Mouse (Mus musculus) MEL (cell line): Measurements from ENCODE around the gene Zfp568. TPM values are rescaled to one million over a fixed set of nuclear protein-coding genes. Genes with fewer than 3 reads are reported as not detected.

Source experiments
- DNase-seq: peaks from one replicate; pipeline ENCODE4 v3.0.0; 2011; ENCODE audit warnings: low read depth, low spot score
- H3K27ac ChIP-seq: 2 replicates; pipeline ENCODE4 v1.5.1; 2012; ENCODE audit warnings: low read depth, mild to moderate bottlenecking, control low read depth, low read length, moderate library complexity; ENCODE audit not compliant: control insufficient read depth
- H3K27me3 ChIP-seq, 2 experiments: fragments of 150-350 bp in 1 of 2; sonication (generic) in 1 of 2; 2 replicates each; pipeline ENCODE4 v1.6.1; 2012; ENCODE audit warnings: low read length in 2 of 2, mild to moderate bottlenecking in 2 of 2, improper control_type of control experiment in 1 of 2, moderate library complexity in 1 of 2; ENCODE audit not compliant: insufficient read depth in 2 of 2, control insufficient read depth in 1 of 2
- H3K36me3 ChIP-seq, 2 experiments: 2 replicates each; pipeline ENCODE4 v1.6.1; 2012 to 2014; ENCODE audit warnings: low read length in 2 of 2, improper control_type of control experiment in 1 of 2, inconsistent platforms in 1 of 2, mild to moderate bottlenecking in 1 of 2; ENCODE audit not compliant: insufficient read depth in 2 of 2, control insufficient read depth in 1 of 2
- H3K4me1 ChIP-seq, 2 experiments: fragments of 150-350 bp in 1 of 2; sonication (generic) in 1 of 2; 2 replicates each; pipeline ENCODE4 v1.6.1; 2012; ENCODE audit warnings: low read length in 2 of 2, improper control_type of control experiment in 1 of 2, mild to moderate bottlenecking in 1 of 2; ENCODE audit not compliant: insufficient read depth in 2 of 2, control insufficient read depth in 1 of 2
- H3K4me3 ChIP-seq, 2 experiments: fragments of 150-350 bp in 1 of 2; sonication (generic) in 1 of 2; 2 replicates each; pipeline ENCODE4 v1.5.1; 2012; ENCODE audit warnings: low read depth in 2 of 2, low read length in 2 of 2, mild to moderate bottlenecking in 2 of 2, moderate library complexity in 2 of 2, control low read depth in 1 of 2, improper control_type of control experiment in 1 of 2; ENCODE audit not compliant: control insufficient read depth in 1 of 2, insufficient read depth in 1 of 2
- H3K79me2 ChIP-seq: 2 replicates; pipeline ENCODE4 v1.6.1; 2012; ENCODE audit warnings: mild to moderate bottlenecking, low read length, moderate library complexity; ENCODE audit not compliant: control insufficient read depth, poor library complexity, insufficient read depth
- H3K9ac ChIP-seq: 2 replicates; pipeline ENCODE4 v1.6.1; 2012; ENCODE audit warnings: low read depth, mild to moderate bottlenecking, control low read depth, low read length, moderate library complexity; ENCODE audit not compliant: control insufficient read depth, poor library complexity, severe bottlenecking
- H3K9me3 ChIP-seq: fragments of 150-350 bp; sonication (generic); replicated peaks from 2 replicates; pipeline ENCODE4 v1.6.1; 2012; ENCODE audit warnings: mild to moderate bottlenecking, low read length, improper control_type of control experiment, moderate library complexity; ENCODE audit not compliant: insufficient read depth
- BHLHE40 ChIP-seq: IDR thresholded peaks from 2 replicates; pipeline ENCODE4 v1.6.1; 2012; ENCODE audit warnings: low read depth, mild to moderate bottlenecking, inconsistent platforms, low read length, improper control_type of control experiment, borderline replicate concordance
- CHD1 ChIP-seq: IDR thresholded peaks from 2 replicates; pipeline ENCODE4 v1.6.1; 2012; ENCODE audit warnings: low read depth, mild to moderate bottlenecking, inconsistent platforms, low read length, improper control_type of control experiment
- CTCF ChIP-seq, 3 experiments: IDR thresholded peaks in 2 of 3; conservative IDR thresholded peaks in 1 of 3; 2 replicates each; pipeline ENCODE4 v1.5.1; 2011 to 2012; ENCODE audit warnings: low read length in 3 of 3, low read depth in 2 of 3, mild to moderate bottlenecking in 2 of 3, improper control_type of control experiment in 1 of 3, inconsistent platforms in 1 of 3, mixed read lengths in 1 of 3, moderate library complexity in 1 of 3; ENCODE audit not compliant: control insufficient read depth in 1 of 3, insufficient read depth in 1 of 3, poor library complexity in 1 of 3, severe bottlenecking in 1 of 3
- ELF1 ChIP-seq: IDR thresholded peaks from 2 replicates; pipeline ENCODE4 v1.6.1; 2014; ENCODE audit warnings: low read depth, mild to moderate bottlenecking, inconsistent platforms, low read length, improper control_type of control experiment, moderate library complexity
- EP300 ChIP-seq, 2 experiments: IDR thresholded peaks; 2 replicates each; pipeline ENCODE4 v1.6.1; 2011; ENCODE audit warnings: improper control_type of control experiment in 2 of 2, low read length in 2 of 2, low read depth in 1 of 2, mild to moderate bottlenecking in 1 of 2
- ETS1 ChIP-seq: IDR thresholded peaks from 2 replicates; pipeline ENCODE4 v1.6.1; 2012; ENCODE audit warnings: low read depth, mild to moderate bottlenecking, inconsistent platforms, low read length, improper control_type of control experiment, moderate library complexity
- GABPA ChIP-seq: IDR thresholded peaks from 2 replicates; pipeline ENCODE4 v1.6.1; 2012; ENCODE audit warnings: low read depth, mild to moderate bottlenecking, inconsistent platforms, low read length, improper control_type of control experiment, moderate library complexity
- GATA1 ChIP-seq: IDR thresholded peaks from 2 replicates; pipeline ENCODE4 v1.6.1; 2011; ENCODE audit warnings: low read depth, low read length, improper control_type of control experiment
- JUND ChIP-seq: IDR thresholded peaks from 2 replicates; pipeline ENCODE4 v1.6.1; 2011; ENCODE audit warnings: low read depth, mild to moderate bottlenecking, improper control_type of control experiment, low read length
- MAX ChIP-seq: IDR thresholded peaks from 2 replicates; pipeline ENCODE4 v1.6.1; 2011; ENCODE audit warnings: low read length, improper control_type of control experiment
- MAZ ChIP-seq: IDR thresholded peaks from 2 replicates; pipeline ENCODE4 v1.6.1; 2012; ENCODE audit warnings: low read depth, mild to moderate bottlenecking, inconsistent platforms, low read length, improper control_type of control experiment
- MXI1 ChIP-seq: IDR thresholded peaks from 2 replicates; pipeline ENCODE4 v1.6.1; 2011; ENCODE audit warnings: mild to moderate bottlenecking, low read depth, low read length, improper control_type of control experiment
- MYB ChIP-seq: IDR thresholded peaks from 2 replicates; pipeline ENCODE4 v1.6.1; 2011; ENCODE audit warnings: mild to moderate bottlenecking, low read depth, low read length, improper control_type of control experiment
- NRF1 ChIP-seq: IDR thresholded peaks from 2 replicates; pipeline ENCODE4 v1.6.1; 2014; ENCODE audit warnings: low read depth, mild to moderate bottlenecking, inconsistent platforms, low read length, improper control_type of control experiment, moderate library complexity; ENCODE audit not compliant: poor library complexity, insufficient read depth, severe bottlenecking
- POLR2A ChIP-seq, 2 experiments: IDR thresholded peaks; 2 replicates each; pipeline ENCODE4 v1.6.1; 2011 to 2012; ENCODE audit warnings: low read length in 2 of 2, mild to moderate bottlenecking in 2 of 2, control low read depth in 1 of 2, improper control_type of control experiment in 1 of 2, low read depth in 1 of 2, moderate library complexity in 1 of 2; ENCODE audit not compliant: control insufficient read depth in 1 of 2, insufficient read depth in 1 of 2, poor library complexity in 1 of 2
- POLR2AphosphoS2 ChIP-seq: IDR thresholded peaks from 2 replicates; pipeline ENCODE4 v1.6.1; 2011; ENCODE audit warnings: low read length, improper control_type of control experiment
- POLR2AphosphoS5 ChIP-seq: IDR thresholded peaks from 2 replicates; pipeline ENCODE4 v1.6.1; 2012; ENCODE audit warnings: low read depth, borderline replicate concordance, mild to moderate bottlenecking, inconsistent platforms, low read length, moderate library complexity, mixed read lengths
- RCOR1 ChIP-seq: IDR thresholded peaks from 2 replicates; pipeline ENCODE4 v1.6.1; 2012; ENCODE audit warnings: low read depth, mild to moderate bottlenecking, inconsistent platforms, low read length, improper control_type of control experiment
- SIN3A ChIP-seq: IDR thresholded peaks from 2 replicates; pipeline ENCODE4 v1.6.1; 2012; ENCODE audit warnings: low read length, improper control_type of control experiment, inconsistent platforms
- TBP ChIP-seq: IDR thresholded peaks from 2 replicates; pipeline ENCODE4 v1.8.0; 2011; ENCODE audit warnings: low read depth, low read length, improper control_type of control experiment
- TCF12 ChIP-seq: IDR thresholded peaks from 2 replicates; pipeline ENCODE4 v1.6.1; 2014; ENCODE audit warnings: low read depth, mild to moderate bottlenecking, inconsistent platforms, low read length, improper control_type of control experiment, moderate library complexity
- UBTF ChIP-seq: IDR thresholded peaks from 2 replicates; pipeline ENCODE4 v1.6.1; 2012; ENCODE audit warnings: low read depth, mild to moderate bottlenecking, inconsistent platforms, low read length, improper control_type of control experiment, moderate library complexity, borderline replicate concordance; ENCODE audit not compliant: insufficient read depth
- USF1 ChIP-seq: IDR thresholded peaks from 2 replicates; pipeline ENCODE4 v1.6.1; 2014; ENCODE audit warnings: low read depth, mild to moderate bottlenecking, inconsistent platforms, low read length, improper control_type of control experiment, moderate library complexity
- ZC3H11A ChIP-seq: IDR thresholded peaks from 2 replicates; pipeline ENCODE4 v1.6.1; 2012; ENCODE audit warnings: low read depth, mild to moderate bottlenecking, inconsistent platforms, low read length, improper control_type of control experiment
- ZKSCAN1 ChIP-seq: IDR thresholded peaks from 2 replicates; pipeline ENCODE4 v1.6.1; 2012; ENCODE audit warnings: low read depth, mild to moderate bottlenecking, inconsistent platforms, low read length, improper control_type of control experiment, moderate library complexity
- ZMIZ1 ChIP-seq: IDR thresholded peaks from 2 replicates; pipeline ENCODE4 v1.6.1; 2012; ENCODE audit warnings: low read depth, mild to moderate bottlenecking, inconsistent platforms, low read length, improper control_type of control experiment, moderate library complexity
- polyA plus RNA-seq, 2 experiments: library from polyadenylated mRNA; stranded (reverse) in 1 of 2; unstranded in 1 of 2; fragments of >175 nt in 1 of 2; fragments of >200 nt in 1 of 2; gene quantifications; 2 replicates each; pipeline versions ENCODE4 v1.2.1 to v1.2.4; 2012; ENCODE audit warnings: low replicate concordance in 2 of 2, low read depth in 1 of 2; ENCODE audit not compliant: insufficient read length in 2 of 2, insufficient read depth in 1 of 2, missing spikeins in 1 of 2
- total RNA-seq: library from RNA; depleted of rRNA; stranded (reverse); fragments of 300-350 nt; gene quantifications from 2 replicates; pipeline ENCODE4 v1.2.3, GENCODE M21; 2012

Gene Zfp568
- total and polyA plus RNA-seq, 3 experiments = 12.5 to 141 (median 15.4) TPM

DNA sequence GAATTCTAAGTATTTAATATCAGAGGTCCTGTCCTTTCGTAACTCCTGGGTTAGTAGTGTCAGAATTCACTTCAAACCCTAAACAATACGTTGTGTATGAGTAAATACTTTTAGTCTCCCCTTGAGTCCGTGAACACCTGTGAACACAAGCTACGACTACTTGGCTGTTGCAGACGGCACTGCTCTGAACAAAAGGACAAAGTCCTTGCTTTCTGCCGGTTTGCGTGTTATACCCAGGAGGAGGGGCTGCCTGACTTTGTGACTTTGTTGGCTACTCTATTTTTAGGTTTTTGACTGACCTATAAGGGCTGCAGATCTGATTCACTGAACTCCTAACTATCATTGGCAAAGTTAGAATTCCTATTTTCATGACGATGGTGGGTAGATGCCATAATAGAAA lies 2.3 kb downstream of the Zfp568 start:
- DNase-seq = no peak
- no peak overlapping the region for H3K9ac ChIP-seq
- peaks cover 5 to 7% of the 10 kb centered on the region in 2 experiments for H3K36me3 ChIP-seq
- H3K4me1 ChIP-seq = peaks cover 3 to 7% of the 10 kb centered on the region in 2 experiments; a peak in 3 of 4 replicates
- peaks cover 8% of the 10 kb centered on the region for H3K79me2 ChIP-seq
- no peaks in the 10 kb centered on the region for H3K9me3 ChIP-seq
- H3K27ac ChIP-seq = no peak overlapping the region
- no peaks in the 10 kb centered on the region for H3K27me3 ChIP-seq
- H3K4me3 ChIP-seq = no peak overlapping the region
- TF ChIP-seq BHLHE40 (no peak), GATA1 (no peak), JUND (no peak), POLR2A (IDR thresholded peaks at IDR 0.05; ENCODE audit: control insufficient read depth in 1 of 2, insufficient read depth in 1 of 2, low read depth in 1 of 2, low read length in 2 of 2, poor library complexity in 1 of 2) (no peak), UBTF (no peak), ZMIZ1 (no peak), POLR2AphosphoS5 (no peak), GABPA (no peak), CHD1 (no peak), POLR2AphosphoS2 (no peak), MAX (no peak), TBP (no peak), TCF12 (no peak), ELF1 (no peak), NRF1 (no peak), CTCF (IDR thresholded peaks at IDR 0.05 in 2 of 3, conservative IDR thresholded peaks at IDR 0.05 in 1 of 3; ENCODE audit: control insufficient read depth in 1 of 3, insufficient read depth in 1 of 3, low read depth in 2 of 3, low read length in 3 of 3, poor library complexity in 1 of 3, severe bottlenecking in 1 of 3) (no peak), MYB (no peak), RCOR1 (no peak), USF1 (no peak), ZC3H11A (no peak)

DNA sequence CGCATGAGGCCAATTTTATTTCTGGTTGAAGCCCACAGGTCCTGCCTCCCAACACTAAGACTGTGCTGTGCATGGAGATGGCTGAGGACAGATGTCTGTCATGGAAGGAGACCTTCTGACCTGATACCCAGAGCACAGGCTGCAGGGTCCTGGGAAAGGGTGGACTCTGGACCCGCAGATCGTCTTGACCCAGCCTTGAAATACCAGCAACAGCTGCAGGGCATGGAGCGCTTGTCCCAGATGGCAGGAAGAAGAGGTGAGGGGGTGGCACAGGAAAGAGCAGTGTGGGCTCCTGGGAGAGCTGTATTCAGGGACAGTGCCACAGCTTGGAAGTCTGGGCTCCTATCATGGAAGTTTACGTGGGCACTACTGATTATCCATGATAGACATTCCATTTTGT lies 3.8 kb downstream of the Zfp568 start:
- Histone ChIP-seq H3K9ac (no peak overlapping the region), H3K79me2 (peaks cover 8% of the 10 kb centered on the region), H3K27ac (no peak overlapping the region), H3K36me3 (peaks cover 5 to 7% of the 10 kb centered on the region in 2 experiments), H3K4me3 (no peak overlapping the region), H3K27me3 (no peaks in the 10 kb centered on the region), H3K4me1 (peaks cover 3 to 7% of the 10 kb centered on the region in 2 experiments; a peak in 3 of 4 replicates), H3K9me3 (no peaks in the 10 kb centered on the region)
- DNase-seq = no peak
- no peak for TF ChIP-seq MYB
- no peak for TF ChIP-seq EP300 (IDR thresholded peaks at IDR 0.05; ENCODE audit: low read depth in 1 of 2, low read length in 2 of 2)
- no peak for TF ChIP-seq TBP
- no peak for TF ChIP-seq ETS1
- no peak for TF ChIP-seq MXI1
- TF ChIP-seq BHLHE40 = no peak
- TF ChIP-seq SIN3A = no peak
- TF ChIP-seq MAZ = no peak
- no peak for TF ChIP-seq ZKSCAN1
